Mouse (Mus musculus) inflammation-experienced regulatory T-cells, adult 6 months (primary cell): Measurements from ENCODE around the gene Pax6. TPM values are rescaled to one million over a fixed set of nuclear protein-coding genes. Genes with fewer than 3 reads are reported as not detected.

Source experiments
- ATAC-seq: one replicate; pipeline ENCODE4 v1.8.0; 2017
- polyA plus RNA-seq, 3 experiments: library from polyadenylated mRNA; unstranded; fragments of 100-300 nt; shearing (Covaris generic); gene quantifications; one replicate each; pipeline ENCODE4 v1.2.1; 2017

The Pax6 gene
- polyA plus RNA-seq, 3 experiments from 2014 or later: 0.20 to 0.67 TPM; not detected in 1

DNA sequence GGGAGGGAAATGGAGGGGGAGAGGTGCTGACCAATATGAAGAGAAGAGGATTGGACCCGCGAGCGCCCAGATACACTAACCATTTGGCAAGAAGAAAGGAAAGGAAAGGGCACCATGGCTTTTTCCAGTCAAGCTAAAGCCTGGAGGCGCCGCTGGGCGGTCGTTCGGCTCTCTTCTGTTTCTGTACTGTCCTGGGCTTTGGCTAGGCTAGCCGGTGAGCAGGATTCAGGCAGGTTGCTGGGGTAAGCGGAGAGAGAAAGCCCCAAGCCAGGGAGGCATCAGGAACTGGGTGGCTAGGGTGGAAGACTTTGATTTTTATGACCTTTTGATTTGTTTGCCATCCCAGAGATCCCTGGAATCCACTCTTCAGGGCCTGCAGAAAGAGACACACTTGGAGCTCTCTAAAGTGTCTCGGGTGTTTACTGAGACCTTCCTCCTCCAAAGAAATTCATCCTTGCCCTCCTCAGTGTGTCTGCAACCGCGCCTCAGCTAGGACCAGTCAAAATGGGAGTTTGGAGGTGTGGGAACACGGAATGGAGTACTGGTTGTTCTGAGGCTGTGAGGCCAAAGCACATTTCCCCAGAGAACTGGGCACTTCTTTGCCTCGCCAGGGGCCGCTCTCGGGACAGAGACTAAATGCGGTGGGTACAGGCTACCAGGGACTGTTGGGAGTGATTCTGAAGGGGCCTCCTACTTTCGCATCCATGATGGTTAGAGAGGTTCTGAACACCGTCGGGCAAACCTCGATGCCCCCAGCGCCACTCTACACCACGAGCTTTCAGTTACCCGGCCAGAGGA is 3.3 kb downstream of the Pax6 start:
- ATAC-seq: no peak

DNA sequence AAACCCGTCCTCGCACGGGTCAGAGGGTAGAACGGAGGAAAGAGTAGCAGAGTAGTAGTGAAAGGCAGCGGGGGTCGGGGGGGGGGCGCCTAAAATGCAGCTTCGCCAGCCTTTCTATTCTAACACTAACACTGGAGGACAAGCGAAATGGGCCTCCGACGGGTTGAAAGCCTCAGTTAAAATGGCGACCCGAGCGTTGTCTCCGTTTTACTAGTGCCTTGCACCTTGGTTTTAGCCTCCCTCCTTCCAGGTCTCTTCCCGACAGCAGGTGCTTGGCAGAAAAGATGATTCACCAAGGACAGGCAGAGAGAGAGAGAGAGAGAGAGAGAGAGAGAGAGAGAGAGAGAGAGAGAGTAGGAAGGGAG is 3.9 kb downstream of the Pax6 start:
- no peak for ATAC-seq

DNA sequence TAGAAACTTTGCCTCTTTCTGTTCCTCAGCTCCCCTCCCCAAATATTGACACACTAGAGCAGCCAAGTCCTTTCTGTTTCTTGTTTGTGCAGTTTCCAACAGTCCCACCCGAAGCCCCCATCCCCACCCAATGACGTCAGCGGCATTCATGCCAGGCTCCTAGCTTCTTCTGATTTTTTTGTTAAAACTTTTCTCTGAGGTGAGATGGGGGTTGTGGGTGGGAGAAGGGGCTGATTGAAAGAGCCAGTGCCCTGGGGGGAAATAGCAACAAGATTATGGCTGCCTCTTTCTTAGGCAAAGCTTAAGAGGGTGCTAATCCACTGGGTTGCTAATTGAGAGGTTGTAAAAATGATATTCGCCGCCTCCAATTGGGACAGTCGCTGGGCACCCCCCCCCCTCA is 4.4 kb downstream of the Pax6 start:
- ATAC-seq: no peak

DNA sequence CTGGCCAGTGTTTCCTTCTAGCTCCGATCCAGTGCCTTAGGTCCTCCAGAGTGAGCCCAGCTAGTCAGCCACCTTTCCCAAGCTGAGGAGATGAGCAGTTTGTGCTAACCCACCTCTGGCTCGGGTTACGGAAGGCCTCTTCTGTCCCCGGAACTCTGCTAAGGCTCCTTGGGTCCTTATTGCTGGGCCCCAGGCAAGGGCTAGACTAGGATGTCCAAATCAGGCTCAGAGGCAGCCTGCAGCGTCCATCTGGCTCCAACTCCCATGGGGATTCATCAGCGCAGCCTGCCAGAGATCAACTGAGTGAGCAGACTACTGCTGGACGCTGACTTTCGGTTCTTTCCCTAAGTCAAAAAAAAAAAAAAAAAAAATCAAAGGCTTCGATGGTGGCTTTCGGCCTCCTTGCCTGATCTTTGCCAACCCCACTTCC is 4.9 kb downstream of the Pax6 start:
- no peak for ATAC-seq

DNA sequence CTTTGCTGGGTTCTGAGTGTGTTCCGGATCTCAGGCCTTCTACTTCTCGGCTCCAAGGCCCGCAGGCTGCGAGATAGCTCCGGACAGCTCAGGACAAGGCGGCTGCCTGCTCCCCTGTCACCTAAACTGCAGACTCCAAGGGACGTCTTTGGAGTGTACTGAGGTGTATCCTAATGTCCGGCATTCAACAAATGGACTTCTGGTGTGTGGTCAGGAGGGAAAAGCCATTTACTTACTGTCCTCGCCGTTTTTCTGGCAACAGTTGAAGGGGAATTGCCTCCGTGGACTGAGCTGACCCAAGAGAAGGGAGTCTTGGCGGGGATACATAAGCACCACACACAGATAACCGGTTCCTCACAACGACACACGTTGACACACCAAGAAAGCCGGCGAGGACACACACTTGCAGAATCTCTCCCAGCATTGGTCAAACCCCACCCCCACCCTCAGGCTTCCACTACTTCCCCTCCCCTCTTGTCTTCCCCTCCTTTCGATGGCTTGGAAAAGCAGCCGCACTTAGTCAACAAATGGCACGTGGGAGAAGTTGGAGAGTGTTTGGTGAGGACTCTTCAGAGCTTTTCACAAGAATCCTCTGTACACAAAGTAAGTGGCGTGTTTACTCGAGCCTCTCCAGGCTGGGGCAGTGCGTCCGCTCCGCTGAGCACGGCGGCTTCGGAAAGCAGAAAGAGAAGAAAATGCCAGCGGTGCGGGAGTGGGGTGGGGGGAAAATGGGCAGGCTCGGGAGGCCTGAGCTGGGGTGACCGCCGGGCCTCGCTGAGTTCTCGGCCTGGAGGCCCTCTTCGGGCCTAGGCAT is 5.6 kb downstream of the Pax6 start:
- ATAC-seq: no peak

DNA sequence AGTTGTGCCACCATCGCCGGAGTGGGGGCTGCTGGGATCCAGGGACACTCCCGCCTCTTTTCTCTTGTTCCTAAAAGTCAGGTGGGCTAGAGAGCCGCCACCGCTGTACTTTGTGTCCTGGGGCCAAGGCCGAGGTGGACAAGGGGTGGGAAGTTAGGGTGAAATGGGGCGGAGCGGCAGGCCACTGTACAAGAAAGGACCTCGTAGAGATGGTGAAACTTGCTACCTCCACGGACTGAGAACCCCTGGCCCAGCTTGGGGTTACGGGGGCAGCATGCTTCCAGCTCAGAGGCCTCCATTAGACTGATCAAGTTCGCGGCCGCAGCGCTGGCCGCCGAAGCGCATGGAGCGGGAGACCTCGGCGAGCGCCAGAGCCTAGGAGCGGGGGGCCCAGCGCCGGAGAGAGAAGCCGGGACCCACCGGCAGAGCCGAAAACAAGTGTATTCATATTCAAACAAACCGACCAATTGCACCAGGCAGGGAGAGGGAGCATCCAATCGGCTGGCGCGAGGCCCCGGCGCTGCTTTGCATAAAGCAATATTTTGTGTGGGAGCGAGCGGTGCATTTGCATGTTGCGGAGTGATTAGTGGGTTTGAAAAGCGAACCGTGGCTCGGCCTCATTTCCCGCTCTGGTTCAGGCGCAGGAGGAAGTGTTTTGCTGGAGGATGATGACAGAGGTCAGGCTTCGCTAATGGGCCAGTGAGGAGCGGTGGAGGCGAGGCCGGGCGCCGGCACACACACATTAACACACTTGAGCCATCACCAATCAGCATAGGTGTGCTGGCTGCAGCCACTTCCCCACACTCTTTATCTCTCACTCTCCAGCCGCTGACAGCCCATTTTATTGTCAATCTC is 6.4 kb downstream of the Pax6 start:
- peak; percentile 36 for ATAC-seq

DNA sequence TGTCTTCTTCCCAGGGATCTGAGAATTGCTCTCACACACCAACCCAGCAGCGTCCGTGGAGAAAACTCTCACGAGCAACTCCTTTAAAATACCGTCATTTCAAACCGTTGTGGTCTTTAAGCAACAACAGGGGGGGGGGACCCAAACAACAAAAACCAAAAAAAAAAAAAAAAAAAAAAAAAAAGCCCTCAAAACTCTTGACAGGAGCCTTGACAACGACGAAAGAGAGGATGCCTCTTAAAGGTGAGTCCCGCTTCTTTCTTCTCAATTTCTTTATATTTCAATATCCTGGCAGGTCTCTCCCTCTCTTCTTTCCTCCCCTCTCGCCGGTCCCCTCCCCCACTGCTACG is 7.0 kb downstream of the Pax6 start:
- no peak for ATAC-seq

DNA sequence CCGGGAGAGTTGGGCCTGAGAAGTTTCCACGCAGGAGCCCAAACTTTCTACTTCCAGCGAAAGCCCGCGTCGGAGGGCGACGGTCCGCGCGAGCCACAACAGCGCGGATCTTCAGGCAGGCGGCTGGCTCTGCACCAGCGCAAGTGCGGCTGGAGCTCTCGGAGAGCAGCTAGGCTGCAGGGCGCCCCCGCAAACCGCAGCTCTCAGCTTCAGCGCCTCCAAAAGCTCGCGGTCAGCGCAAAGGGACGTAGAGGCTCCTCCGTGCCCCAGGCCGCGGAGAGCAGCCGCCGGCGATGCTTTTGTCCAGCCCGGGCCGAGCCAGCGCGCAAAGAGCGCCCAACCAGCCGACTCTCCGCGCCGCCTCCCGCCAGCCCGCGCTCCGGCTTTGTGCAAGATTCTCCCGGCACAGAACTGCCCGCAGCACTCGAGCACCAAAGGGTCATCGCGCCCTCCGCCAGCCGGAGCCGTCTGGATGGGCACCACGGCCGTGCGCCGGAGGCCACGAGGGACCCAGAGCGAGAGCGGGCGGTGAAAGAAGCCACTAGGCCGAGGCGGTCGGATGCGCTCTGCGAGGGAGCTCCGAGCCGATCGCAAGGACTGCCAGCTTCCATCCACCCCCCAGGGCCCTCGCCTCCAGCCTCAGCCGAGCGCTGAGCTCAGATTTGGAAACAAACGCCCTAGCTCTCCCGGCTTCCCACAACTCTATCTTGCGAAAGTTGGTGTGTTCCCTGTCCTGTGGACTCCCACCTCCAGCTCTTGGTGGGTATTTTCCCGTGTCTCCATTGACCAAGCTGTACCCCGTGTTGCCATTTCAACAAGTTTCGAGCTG is 7.6 kb downstream of the Pax6 start:
- ATAC-seq: no peak

DNA sequence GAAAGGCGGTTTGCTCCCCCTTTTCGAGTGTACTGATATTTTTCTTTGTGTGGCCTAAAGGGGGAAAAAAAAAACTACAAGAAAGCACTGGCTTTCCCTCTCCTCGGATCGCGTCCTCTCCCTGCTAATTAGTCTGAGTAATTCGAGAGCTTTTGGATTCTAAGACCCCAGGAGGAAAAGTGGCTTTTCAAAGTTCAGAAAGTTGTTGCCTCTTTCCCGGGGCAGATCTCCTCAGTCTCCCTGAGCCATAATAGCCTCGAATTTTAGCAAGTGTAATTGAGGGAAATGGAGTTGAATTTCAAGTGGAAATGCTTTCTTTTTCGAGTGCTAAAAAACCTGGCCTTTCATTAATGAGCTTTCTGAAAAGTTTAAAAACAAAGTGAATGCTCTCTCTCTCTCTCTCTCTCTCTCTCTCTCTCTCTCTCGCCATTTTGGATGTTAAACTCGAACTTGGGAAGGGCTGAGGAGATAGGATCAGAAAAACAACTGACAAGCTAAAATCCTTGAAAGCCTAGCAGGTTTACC is 8.3 kb downstream of the Pax6 start:
- no peak for ATAC-seq

DNA sequence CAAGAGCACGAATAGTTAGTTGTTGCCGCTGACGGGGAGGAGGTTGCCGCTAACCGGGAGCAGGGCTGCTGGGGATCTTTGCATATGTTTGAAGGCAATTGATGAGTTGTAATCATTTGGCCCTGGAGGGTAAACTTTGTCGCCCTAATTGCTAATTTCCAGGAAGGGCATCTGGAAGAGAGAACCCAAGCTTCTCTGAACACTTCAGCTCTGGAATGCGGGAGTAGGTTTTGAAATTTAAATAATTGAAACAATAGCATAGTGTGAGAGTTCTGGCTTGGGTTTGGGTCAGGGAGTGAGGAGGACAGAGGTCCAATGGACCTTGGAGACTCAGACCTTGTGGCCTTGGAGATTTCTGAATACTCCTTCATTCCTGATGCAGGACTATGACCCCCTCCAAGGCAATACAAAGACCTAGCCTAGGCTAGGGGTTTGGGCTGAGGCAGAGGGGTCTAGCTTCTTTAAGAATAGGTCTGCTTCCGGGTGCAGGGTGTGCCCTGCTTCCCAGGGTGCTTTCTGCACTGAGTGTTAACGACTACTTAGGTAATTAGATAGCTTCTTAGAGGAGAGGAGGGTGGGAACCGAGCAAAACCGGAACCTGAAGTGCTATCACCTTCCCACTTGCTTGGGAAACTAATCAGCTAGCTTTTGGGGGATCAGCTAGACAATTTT is 8.9 kb downstream of the Pax6 start:
- no peak for ATAC-seq

DNA sequence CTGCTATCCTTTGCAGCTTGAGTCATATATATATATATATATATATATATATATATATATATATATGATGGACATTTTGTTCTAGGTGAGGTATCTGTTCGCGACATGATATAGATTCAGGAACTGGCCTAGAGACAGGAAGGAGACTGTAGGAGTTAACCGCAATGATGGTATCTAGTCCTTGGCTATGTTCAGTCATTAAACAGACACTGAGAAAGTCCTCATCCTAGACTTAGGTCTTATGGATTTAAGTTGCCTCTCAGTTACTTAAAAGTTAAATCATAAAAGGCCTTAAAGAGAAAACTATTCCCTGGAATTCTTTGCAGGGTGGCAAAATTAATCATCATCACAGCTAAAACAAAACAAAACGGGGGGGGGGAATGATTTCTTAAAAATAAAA is 9.6 kb downstream of the Pax6 start:
- ATAC-seq: no peak

DNA sequence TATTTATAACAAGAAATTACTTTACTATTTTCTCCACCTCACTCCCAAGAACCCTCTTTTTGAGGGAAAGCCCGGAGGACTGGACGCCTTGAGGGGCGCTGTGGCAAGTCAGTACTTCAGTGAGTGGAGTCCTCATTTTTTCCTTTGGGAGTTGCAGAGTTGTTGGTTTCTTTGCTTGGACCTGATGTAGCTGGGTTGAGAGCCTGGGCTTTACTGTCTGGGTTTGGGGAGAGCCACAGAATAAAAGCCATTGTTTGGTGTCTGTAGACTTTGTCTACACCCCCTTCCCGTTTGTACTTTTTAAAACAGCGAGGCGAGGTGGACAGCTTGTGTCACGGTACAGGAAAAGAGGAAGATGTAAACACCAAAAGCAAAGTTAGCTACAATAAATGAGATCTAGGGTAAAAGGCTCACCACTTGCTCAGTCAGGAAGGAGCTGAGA is 10.2 kb downstream of the Pax6 start:
- ATAC-seq: no peak

DNA sequence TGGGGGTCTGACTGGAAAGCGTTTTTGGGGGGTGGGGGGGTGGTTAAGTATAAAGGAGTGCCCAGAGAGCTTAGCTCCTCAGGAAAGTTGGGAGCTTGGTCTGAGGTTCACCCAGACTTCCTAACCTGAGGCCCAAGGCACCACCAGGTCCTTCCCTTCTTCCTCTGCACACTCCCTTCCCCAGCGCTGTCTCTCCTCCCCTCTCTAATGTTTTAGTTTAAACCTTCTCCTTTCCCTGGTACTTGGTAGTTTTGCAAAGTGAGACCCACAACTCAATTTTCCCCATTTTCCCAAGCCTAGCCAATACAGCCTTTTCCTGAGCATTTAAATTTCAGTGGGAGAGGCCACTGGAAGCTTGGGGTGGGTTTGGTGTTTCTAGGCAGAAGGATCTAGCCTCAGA is 10.6 kb downstream of the Pax6 start:
- no peak for ATAC-seq

DNA sequence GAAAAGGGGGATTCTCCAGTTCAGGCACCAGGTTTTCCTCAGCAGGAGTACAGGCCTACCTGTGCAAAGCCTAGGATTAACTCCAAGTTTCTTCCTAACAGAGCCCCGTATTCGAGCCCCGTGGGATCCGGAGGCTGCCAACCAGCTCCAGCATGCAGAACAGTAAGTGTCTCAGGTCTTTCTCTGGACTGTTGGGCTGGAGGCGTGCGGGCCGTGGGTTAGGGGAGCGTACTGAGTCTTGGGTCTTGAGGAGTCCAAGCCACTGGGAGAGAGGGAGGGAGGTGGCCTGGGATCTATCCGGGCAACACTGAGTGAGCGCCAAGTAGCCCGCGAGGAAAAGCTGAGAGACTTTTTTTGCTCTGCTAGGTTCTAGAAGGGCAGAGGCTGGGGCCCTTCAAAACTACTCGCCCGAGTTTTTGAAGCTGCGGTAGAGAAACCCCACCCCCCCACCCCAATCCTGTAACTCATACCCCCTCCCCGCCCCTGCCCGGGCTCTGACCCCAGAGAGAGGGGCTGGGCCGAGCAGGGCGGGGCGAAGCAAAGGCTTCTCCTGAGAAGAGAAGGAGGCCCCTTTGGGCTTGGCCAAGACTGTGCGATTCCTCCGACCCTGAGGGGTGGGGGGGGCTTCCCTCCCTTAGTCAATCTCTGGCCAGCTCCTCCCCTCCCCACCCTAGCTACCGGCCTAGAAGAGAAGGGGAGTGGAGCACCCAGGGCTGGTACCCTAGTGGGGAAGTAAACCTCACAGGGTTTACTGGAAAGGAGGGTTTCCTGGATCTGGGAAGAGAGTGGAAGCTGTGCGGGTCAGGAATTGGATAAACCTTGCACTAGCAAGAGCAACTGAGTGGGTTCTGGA is 11.7 kb downstream of the Pax6 start:
- no peak for ATAC-seq

DNA sequence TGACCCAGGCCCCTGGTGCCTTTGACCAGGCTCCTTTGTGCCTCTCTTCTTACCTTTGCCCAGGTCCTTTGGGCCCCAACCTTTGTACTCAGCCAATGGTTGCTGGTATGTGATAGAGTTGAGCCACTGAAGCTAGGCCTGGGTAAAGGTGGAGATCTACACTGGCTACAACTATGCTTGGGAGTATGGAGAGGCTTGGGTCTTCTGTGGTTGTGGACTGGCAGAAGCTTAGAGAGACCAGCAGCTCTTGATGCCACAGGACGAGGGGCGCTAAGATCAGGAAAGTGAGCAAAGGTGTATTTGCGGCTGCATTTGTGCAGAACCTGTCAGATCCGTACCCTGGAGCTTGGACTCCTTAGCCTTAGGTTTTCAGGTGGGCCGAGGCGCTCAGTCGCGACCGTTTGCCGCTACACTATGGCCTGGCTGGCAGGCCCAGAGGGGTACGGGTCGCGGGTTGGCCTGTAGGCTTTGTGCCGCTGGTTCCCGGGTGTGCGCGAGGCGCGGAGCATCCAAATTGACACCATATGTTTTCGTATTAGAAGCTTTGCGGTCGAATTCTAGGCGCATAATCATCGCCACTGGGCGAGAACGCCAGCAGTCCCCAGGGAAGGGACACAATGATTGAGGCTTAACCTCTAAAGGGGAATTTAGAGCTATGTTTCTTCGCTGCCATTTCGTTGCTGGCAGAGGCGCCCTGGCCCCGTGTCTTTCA is 12.5 kb downstream of the Pax6 start:
- ATAC-seq: no peak

DNA sequence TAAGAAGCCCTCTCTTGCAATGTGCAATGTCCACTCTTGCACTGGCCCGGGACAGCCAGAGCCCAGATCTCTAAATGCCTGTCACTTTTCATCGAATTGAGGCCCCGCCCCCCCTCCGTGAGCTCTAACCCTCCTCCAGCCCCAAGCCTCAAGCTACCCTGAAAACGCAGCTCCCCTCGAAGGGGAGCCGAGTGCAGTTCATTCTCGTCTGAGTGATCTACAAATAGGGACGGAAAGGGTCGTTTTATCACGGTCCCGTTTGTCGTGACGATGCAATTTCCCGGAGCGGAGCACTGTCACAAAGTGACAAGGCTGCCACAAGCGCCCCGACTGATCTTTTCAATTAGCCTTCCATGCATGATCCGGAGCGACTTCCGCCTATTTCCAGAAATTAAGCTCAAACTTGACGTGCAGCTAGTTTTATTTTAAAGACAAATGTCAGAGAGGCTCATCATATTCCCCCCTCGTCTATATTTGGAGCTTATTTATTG is 13.4 kb downstream of the Pax6 start:
- no peak for ATAC-seq

DNA sequence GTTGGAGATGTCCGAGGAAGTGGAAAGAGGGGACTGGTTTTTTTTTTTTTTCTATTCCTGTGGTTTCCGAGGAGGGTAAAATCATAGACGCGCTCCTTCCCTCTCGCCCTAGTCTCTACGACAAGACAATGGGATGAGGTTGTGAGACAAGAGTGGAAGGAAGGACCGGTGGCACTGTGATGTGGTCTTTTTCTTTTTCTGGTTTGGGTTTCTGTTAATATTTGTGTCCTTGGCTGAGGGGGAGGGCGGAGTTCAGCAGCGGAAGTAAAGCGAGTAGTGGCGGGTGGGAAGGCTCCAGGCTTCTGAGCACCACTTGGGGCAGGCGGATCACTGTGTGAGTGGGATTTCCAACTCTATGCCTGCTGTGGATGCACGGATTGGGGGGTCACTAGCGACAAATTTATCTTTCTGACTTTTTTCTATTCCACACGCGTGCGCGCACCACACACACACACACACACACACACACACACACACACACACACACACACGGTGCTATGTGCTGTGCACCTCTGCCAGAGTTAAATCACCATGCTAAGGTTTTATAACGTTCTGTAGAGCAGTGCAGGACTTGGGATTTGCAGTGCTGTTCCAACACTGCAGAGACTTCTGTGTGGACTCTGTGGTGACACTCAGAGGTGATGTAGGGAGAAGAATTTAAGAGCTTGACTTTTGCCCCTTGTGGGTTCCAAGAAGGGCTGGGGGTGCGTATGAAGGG is 14.1 kb downstream of the Pax6 start:
- peak; percentile 37 for ATAC-seq

DNA sequence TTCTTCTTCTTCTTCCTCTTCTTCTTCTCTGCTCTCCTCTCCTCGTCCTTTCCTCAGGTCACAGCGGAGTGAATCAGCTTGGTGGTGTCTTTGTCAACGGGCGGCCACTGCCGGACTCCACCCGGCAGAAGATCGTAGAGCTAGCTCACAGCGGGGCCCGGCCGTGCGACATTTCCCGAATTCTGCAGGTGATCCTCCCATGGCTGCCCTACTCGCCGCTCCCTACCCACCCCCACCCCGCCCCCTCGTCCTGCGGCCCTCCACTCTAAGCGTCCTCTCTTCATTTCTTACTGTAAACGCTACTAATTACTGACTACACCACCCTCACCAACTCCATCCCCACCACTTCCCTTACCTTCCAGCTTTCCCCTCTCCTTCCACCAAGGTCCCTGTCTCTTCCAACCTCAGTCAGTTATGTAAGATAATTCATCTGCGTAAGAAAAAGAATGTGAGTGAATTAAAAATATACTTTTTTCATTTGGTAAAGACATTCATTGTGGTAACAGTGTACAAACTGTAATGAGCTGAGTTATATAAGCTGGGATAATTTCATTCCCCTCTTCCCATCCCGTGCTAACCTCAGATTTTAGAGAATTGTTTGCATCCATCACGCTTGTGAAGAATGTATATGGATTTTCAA is 15.2 kb downstream of the Pax6 start:
- no peak for ATAC-seq
